Mouse (Mus musculus) intestine, embryonic 15.5 days (tissue): ENCODE measurements around the gene Fbxo17. TPM values are rescaled to one million over a fixed set of nuclear protein-coding genes. Genes with fewer than 3 reads are reported as not detected.

Experiments
- ATAC-seq: fragments of 200-750 bp; cut with Nextera tagmentation; 2 replicates; pipeline ENCODE4 v1.8.0; 2017; ENCODE audit warnings: moderate TSS enrichment, moderate library complexity
- H3K27ac ChIP-seq: fragments of 300-500 bp; sonication (generic); 2 replicates; pipeline ENCODE4 v1.5.1; 2015; ENCODE audit warnings: mild to moderate bottlenecking, inconsistent platforms
- H3K27me3 ChIP-seq: fragments of 300-500 bp; sonication (generic); replicated peaks from 2 replicates; pipeline ENCODE4 v1.6.1; 2015; ENCODE audit warnings: inconsistent platforms
- H3K36me3 ChIP-seq: fragments of 300-500 bp; sonication (generic); 2 replicates; pipeline ENCODE4 v1.6.1; 2015; ENCODE audit warnings: inconsistent platforms
- H3K4me1 ChIP-seq: fragments of 300-500 bp; sonication (generic); replicated peaks from 2 replicates; pipeline ENCODE4 v1.6.1; 2015; ENCODE audit warnings: inconsistent platforms
- H3K4me2 ChIP-seq: fragments of 300-500 bp; sonication (generic); replicated peaks from 2 replicates; pipeline ENCODE4 v1.6.1; 2015; ENCODE audit warnings: mild to moderate bottlenecking, inconsistent platforms
- H3K4me3 ChIP-seq: fragments of 300-500 bp; sonication (generic); replicated peaks from 2 replicates; pipeline ENCODE4 v1.5.1; 2015; ENCODE audit warnings: inconsistent platforms
- H3K9ac ChIP-seq: fragments of 300-500 bp; sonication (generic); 2 replicates; pipeline ENCODE4 v1.6.1; 2015; ENCODE audit warnings: inconsistent platforms
- H3K9me3 ChIP-seq: fragments of 300-500 bp; sonication (generic); 2 replicates; pipeline ENCODE4 v1.6.1; 2016; ENCODE audit warnings: inconsistent platforms
- WGBS: fragments of 180-500 bp; shearing (Covaris S2); methylation state at CpG from one replicate; pipeline ENCODE4 v1.1.7; 2015; 5-methylcytosine and 5-hydroxymethylcytosine counted together
- polyA plus RNA-seq: library from polyadenylated mRNA; unstranded; fragments of >200 nt; fragmentation: Nextera tagmentation; extraction: Ambion mirVana; gene quantifications from 2 replicates; pipeline ENCODE4 v1.2.1, GENCODE M21; 2015

Gene Fbxo17
- polyA plus RNA-seq, 1 experiment from 2014 or later: 6.7 TPM

GRCm38 (mm10) chr7:28722079-28722478, 5.5 kb downstream of the Fbxo17 start:
- H3K9me3 ChIP-seq: no peaks in the 10 kb centered on the region
- H3K27ac ChIP-seq: no peak overlapping the region
- 95% methylated on average over 7 of the region's 7 CpGs for WGBS
- H3K4me3 ChIP-seq: no peak overlapping the region
- H3K9ac ChIP-seq: no peak overlapping the region
- no peaks in the 10 kb centered on the region for H3K27me3 ChIP-seq
- 0 out of 2 replicates have a peak, but pooled peaks cover 2% of the 10 kb centered on the region for H3K4me1 ChIP-seq
- no peak overlapping the region for H3K4me2 ChIP-seq
- no peaks in the 10 kb centered on the region for H3K36me3 ChIP-seq
- ATAC-seq: no peak

- H3K9me3 ChIP-seq: no peaks in the 10 kb centered on the region
- no peak overlapping the region for H3K9ac ChIP-seq
- 95% methylated on average over 2 of the region's 2 CpGs for WGBS
- no peaks in the 10 kb centered on the region for H3K27me3 ChIP-seq
- H3K4me2 ChIP-seq: no peak overlapping the region
- no peaks in the 10 kb centered on the region for H3K4me1 ChIP-seq
- no peak overlapping the region for H3K4me3 ChIP-seq
- ATAC-seq: no peak
- H3K27ac ChIP-seq: no peak overlapping the region
- no peaks in the 10 kb centered on the region for H3K36me3 ChIP-seq
Measured at GRCm38 (mm10) chr7:28724613-28725012, 8.0 kb downstream of the Fbxo17 start.

- no peak overlapping the region for H3K4me3 ChIP-seq
- WGBS: 9% methylated on average over 14 of the region's 14 CpGs
- peak overlapping the region; percentile 28; the same call in 1 of the 2 replicates for H3K4me2 ChIP-seq
Measured at GRCm38 (mm10) chr7:28726600-28726999, 10.0 kb downstream of the Fbxo17 start.

GRCm38 (mm10) chr7:28727649-28728340, 11.2 kb downstream of the Fbxo17 start:
- no peaks in the 10 kb centered on the region for H3K27me3 ChIP-seq
- no peak overlapping the region for H3K9ac ChIP-seq
- no peaks in the 10 kb centered on the region; the same call in 1 of the 2 replicates for H3K9me3 ChIP-seq
- H3K4me3 ChIP-seq: no peak overlapping the region
- H3K4me2 ChIP-seq: no peak overlapping the region
- no peak overlapping the region for H3K27ac ChIP-seq
- 55% methylated on average over 10 of the region's 10 CpGs for WGBS
- no peak for ATAC-seq
- no peaks in the 10 kb centered on the region for H3K36me3 ChIP-seq
- 0 out of 2 replicates have a peak, but pooled peaks cover 4% of the 10 kb centered on the region for H3K4me1 ChIP-seq

More at GRCm38 (mm10) chr7:28726600-28726999, 10.0 kb downstream of the Fbxo17 start:
- Histone ChIP-seq H3K9ac (no peak overlapping the region), H3K27ac (no peak overlapping the region), H3K27me3 (no peaks in the 10 kb centered on the region), H3K4me1 (no peaks in the 10 kb centered on the region), H3K9me3 (no peaks in the 10 kb centered on the region; the same call in 1 of the 2 replicates), H3K36me3 (no peaks in the 10 kb centered on the region)
- ATAC-seq: peak; percentile 71; the same call in 1 of the 2 replicates

GRCm38 (mm10) chr7:28732341-28733142, 15.9 kb downstream of the Fbxo17 start:
- Histone ChIP-seq H3K9me3 (no peaks in the 10 kb centered on the region; the same call in 1 of the 2 replicates), H3K9ac (peak overlapping the region; percentile 17), H3K36me3 (peaks cover 4% of the 10 kb centered on the region; the same call in 1 of the 2 replicates), H3K27me3 (no peaks in the 10 kb centered on the region), H3K4me2 (peak overlapping the region; percentile 77), H3K4me3 (peak overlapping the region; percentile 44), H3K27ac (no peak overlapping the region), H3K4me1 (0 out of 2 replicates have a peak, but pooled peaks cover 4% of the 10 kb centered on the region)
- ATAC-seq: peak; percentile 96
- 3% methylated on average over 58 of the region's 58 CpGs for WGBS

GRCm38 (mm10) chr7:28733211-28733610, 16.6 kb downstream of the Fbxo17 start:
- Histone ChIP-seq H3K36me3 (peaks cover 4% of the 10 kb centered on the region), H3K27ac (no peak overlapping the region), H3K4me3 (peak overlapping the region; percentile 44), H3K4me1 (0 out of 2 replicates have a peak, but pooled peaks cover 4% of the 10 kb centered on the region), H3K27me3 (no peaks in the 10 kb centered on the region), H3K4me2 (peak overlapping the region; percentile 77), H3K9ac (no peak overlapping the region), H3K9me3 (no peaks in the 10 kb centered on the region; the same call in 1 of the 2 replicates)
- ATAC-seq: peak; percentile 61
- 19% methylated on average over 11 of the region's 11 CpGs for WGBS

GRCm38 (mm10) chr7:28735701-28736100, 19.1 kb downstream of the Fbxo17 start:
- Histone ChIP-seq H3K9me3 (no peaks in the 10 kb centered on the region; the same call in 1 of the 2 replicates), H3K9ac (no peak overlapping the region), H3K4me1 (0 out of 2 replicates have a peak, but pooled peaks cover 4% of the 10 kb centered on the region), H3K27ac (no peak overlapping the region), H3K4me2 (no peak overlapping the region), H3K36me3 (peaks cover 4% of the 10 kb centered on the region), H3K27me3 (no peaks in the 10 kb centered on the region), H3K4me3 (no peak overlapping the region)
- ATAC-seq: no peak
- WGBS: 77% methylated on average over 6 of the region's 6 CpGs

GRCm38 (mm10) chr7:28739829-28740228, 23.2 kb downstream of the Fbxo17 start:
- Histone ChIP-seq H3K27me3 (no peaks in the 10 kb centered on the region), H3K4me2 (no peak overlapping the region), H3K9ac (no peak overlapping the region), H3K4me1 (0 out of 2 replicates have a peak, but pooled peaks cover 4% of the 10 kb centered on the region), H3K27ac (no peak overlapping the region), H3K9me3 (no peaks in the 10 kb centered on the region), H3K4me3 (no peak overlapping the region), H3K36me3 (peaks cover 4% of the 10 kb centered on the region)
- 94% methylated on average over 21 of the region's 21 CpGs for WGBS
- no peak for ATAC-seq

- ATAC-seq: no peak
- Histone ChIP-seq H3K4me3 (peak overlapping the region; percentile 51), H3K9ac (peak overlapping the region; percentile 59), H3K4me2 (peak overlapping the region; percentile 73), H3K27me3 (no peaks in the 10 kb centered on the region), H3K36me3 (peaks cover 4% of the 10 kb centered on the region), H3K4me1 (0 out of 2 replicates have a peak, but pooled peaks cover 4% of the 10 kb centered on the region), H3K9me3 (no peaks in the 10 kb centered on the region), H3K27ac (0 out of 2 replicates have a peak overlapping the region, but pooled peaks have one; percentile 23)
- WGBS: 27% methylated on average over 9 of the region's 9 CpGs
Measured at GRCm38 (mm10) chr7:28740949-28741348, 24.3 kb downstream of the Fbxo17 start.

- under 1% methylated on average over 13 of the region's 13 CpGs for WGBS
Measured at GRCm38 (mm10) chr7:28741368-28741708, 24.7 kb downstream of the Fbxo17 start.

GRCm38 (mm10) chr7:28741709-28742438, 25.3 kb downstream of the Fbxo17 start, which contains the start of the genes Mrps12 and Sars2:
Gene Mrps12, minus strand, starts transcription at chr7:28741820.
Gene Sars2, plus strand, starts transcription at chr7:28741992.
- WGBS: under 1% methylated on average over 39 of the region's 39 CpGs
- H3K27ac ChIP-seq: peak within 1 kb of the TSS; percentile 61
- peak within 1 kb of the TSS; percentile 73 for H3K4me2 ChIP-seq
- peak within 1 kb of the TSS; percentile 51 for H3K4me3 ChIP-seq
- no peaks in the 10 kb centered on the region for H3K27me3 ChIP-seq
- H3K9me3 ChIP-seq: no peaks in the 10 kb centered on the region
- peaks cover 4% of the 10 kb centered on the region for H3K36me3 ChIP-seq
- H3K9ac ChIP-seq: peak within 1 kb of the TSS; percentile 61
- ATAC-seq: peak; percentile 98
- H3K4me1 ChIP-seq: 0 out of 2 replicates have a peak, but pooled peaks cover 4% of the 10 kb centered on the region

More at GRCm38 (mm10) chr7:28741368-28741708, 24.7 kb downstream of the Fbxo17 start:
- H3K4me1 ChIP-seq: 0 out of 2 replicates have a peak, but pooled peaks cover 4% of the 10 kb centered on the region
- H3K36me3 ChIP-seq: peaks cover 4% of the 10 kb centered on the region
- no peaks in the 10 kb centered on the region for H3K27me3 ChIP-seq
- H3K9me3 ChIP-seq: no peaks in the 10 kb centered on the region
- ATAC-seq: peak; percentile 34
- H3K9ac ChIP-seq: peak overlapping the region; percentile 59
- H3K4me3 ChIP-seq: peak overlapping the region; percentile 51
- H3K27ac ChIP-seq: peak overlapping the region; percentile 52
- peak overlapping the region; percentile 73 for H3K4me2 ChIP-seq
